Mouse (Mus musculus): ENCODE measurements at regions not wholly inside any gene's neighbourhood (a gene's known extent, or its start where the extent isn't known, plus 50 kb on each side); places are given as distances from the start of the nearest gene placed in this dataset.

GRCm38 (mm10) chr2:160421216-160421911, 54.5 kb upstream of the Mafb start:
- DNase-seq (ENCODE audit: low spot score) = no peak

GRCm38 (mm10) chr2:160424491-160424890, 57.6 kb upstream of the Mafb start:
- no peak for DNase-seq (ENCODE audit: low spot score)

GRCm38 (mm10) chr2:160427431-160427830, 60.6 kb upstream of the Mafb start:
- no peak for DNase-seq (ENCODE audit: low spot score)

- DNase-seq (ENCODE audit: low spot score) = peak; percentile 83
These were observed 66.4 kb upstream of the Mafb start for GRCm38 (mm10) chr2:160433252-160433651.

- DNase-seq (ENCODE audit: low spot score) = no peak
These were observed 67.8 kb upstream of the Mafb start for GRCm38 (mm10) chr2:160434701-160435100.

- DNase-seq (ENCODE audit: low spot score) = no peak
These were observed 68.8 kb upstream of the Mafb start for GRCm38 (mm10) chr2:160435622-160436021.

GRCm38 (mm10) chr2:160439028-160439427, 72.2 kb upstream of the Mafb start:
- no peak for DNase-seq (ENCODE audit: low spot score)

GRCm38 (mm10) chr2:160440236-160440635, 73.4 kb upstream of the Mafb start:
- DNase-seq (ENCODE audit: low spot score) = no peak

GRCm38 (mm10) chr2:160451057-160451456, 84.2 kb upstream of the Mafb start:
- DNase-seq (ENCODE audit: low spot score) = peak; percentile 57

GRCm38 (mm10) chr2:160451481-160452238, 84.8 kb upstream of the Mafb start:
- DNase-seq (ENCODE audit: low spot score) = peak; percentile 85

GRCm38 (mm10) chr2:160452239-160452530, 85.3 kb upstream of the Mafb start:
- no peak for DNase-seq (ENCODE audit: low spot score)

GRCm38 (mm10) chr2:160452730-160453129, 85.9 kb upstream of the Mafb start:
- no peak for DNase-seq (ENCODE audit: low spot score)

- DNase-seq (ENCODE audit: low spot score) = no peak
These were observed 88.8 kb upstream of the Mafb start for GRCm38 (mm10) chr2:160455617-160456016.

GRCm38 (mm10) chr2:160456681-160457080, 89.8 kb upstream of the Mafb start:
- no peak for DNase-seq (ENCODE audit: low spot score)

- no peak for DNase-seq (ENCODE audit: low spot score)
These were observed 104.7 kb upstream of the Mafb start for GRCm38 (mm10) chr2:160471561-160471960.

GRCm38 (mm10) chr2:160476181-160476580, 109.3 kb upstream of the Mafb start:
- DNase-seq (ENCODE audit: low spot score) = no peak

- DNase-seq (ENCODE audit: low spot score) = no peak
These were observed 112.4 kb upstream of the Mafb start for GRCm38 (mm10) chr2:160479240-160479639.

GRCm38 (mm10) chr2:160485097-160485496, 118.2 kb upstream of the Mafb start:
- DNase-seq (ENCODE audit: low spot score) = no peak

GRCm38 (mm10) chr2:160485515-160485914, 118.7 kb upstream of the Mafb start:
- DNase-seq (ENCODE audit: low spot score) = no peak

GRCm38 (mm10) chr2:160499726-160500125, 132.9 kb upstream of the Mafb start:
- no peak for DNase-seq (ENCODE audit: low spot score)

GRCm38 (mm10) chr2:160502901-160503300, 136.0 kb upstream of the Mafb start:
- DNase-seq (ENCODE audit: low spot score) = no peak

GRCm38 (mm10) chr2:160503597-160504393, 136.9 kb upstream of the Mafb start:
- DNase-seq (ENCODE audit: low spot score) = no peak

- no peak for DNase-seq (ENCODE audit: low spot score)
These were observed 137.5 kb upstream of the Mafb start for GRCm38 (mm10) chr2:160504394-160504657.
